Mouse (Mus musculus): ENCODE measurements around the gene Lrrc29.
"Not testable (repeated sequence)": the region's sequence is repeated elsewhere in the genome, so short reads cannot be mapped to it uniquely, and the experiment has no call there.

The Lrrc29 gene

GRCm38 (mm10) chr8:105308428-105308827 is 17.6 kb downstream of the Lrrc29 start:
- no peak for DNase-seq

- no peak for DNase-seq
Observed at GRCm38 (mm10) chr8:105307670-105308069, 18.4 kb downstream of the Lrrc29 start.

- no peak for DNase-seq
Observed at GRCm38 (mm10) chr8:105306146-105306691, 19.9 kb downstream of the Lrrc29 start.

GRCm38 (mm10) chr8:105305211-105306145 is 20.6 kb downstream of the Lrrc29 start, which contains the start of gene Elmo3:
Gene Elmo3 (plus strand): TSS chr8:105305601.
- no peak for DNase-seq

- DNase-seq: no peak
Observed at GRCm38 (mm10) chr8:105304325-105305210, 21.5 kb downstream of the Lrrc29 start.

GRCm38 (mm10) chr8:105303874-105304273 is 22.2 kb downstream of the Lrrc29 start:
- DNase-seq: no peak

- DNase-seq: no peak
Observed at GRCm38 (mm10) chr8:105303396-105303795, 22.7 kb downstream of the Lrrc29 start.

- DNase-seq: no peak
Observed at GRCm38 (mm10) chr8:105299962-105300361, 26.1 kb downstream of the Lrrc29 start.

GRCm38 (mm10) chr8:105298351-105299252 is 27.5 kb downstream of the Lrrc29 start:
- DNase-seq: no peak

GRCm38 (mm10) chr8:105297511-105298192 is 28.4 kb downstream of the Lrrc29 start, which contains the start of gene E2f4:
Gene E2f4 (plus strand): TSS chr8:105297663.
- DNase-seq: peak; percentile 96

- no peak for DNase-seq
Observed at GRCm38 (mm10) chr8:105295895-105296573, 30.0 kb downstream of the Lrrc29 start, which contains the start of gene Exoc3l. Gene Exoc3l (minus strand): TSS chr8:105296101.

GRCm38 (mm10) chr8:105295256-105295655 is 30.8 kb downstream of the Lrrc29 start:
- no peak for DNase-seq

GRCm38 (mm10) chr8:105294776-105295175 is 31.3 kb downstream of the Lrrc29 start:
- no peak for DNase-seq

- no peak for DNase-seq
Observed at GRCm38 (mm10) chr8:105293405-105293804, 32.7 kb downstream of the Lrrc29 start.

GRCm38 (mm10) chr8:105292471-105292870 is 33.6 kb downstream of the Lrrc29 start:
- no peak for DNase-seq

GRCm38 (mm10) chr8:105291802-105292201 is 34.3 kb downstream of the Lrrc29 start:
- DNase-seq: not testable (repeated sequence)

- not testable (repeated sequence) for DNase-seq
Observed at GRCm38 (mm10) chr8:105291364-105291763, 34.7 kb downstream of the Lrrc29 start.

GRCm38 (mm10) chr8:105290554-105291314 is 35.3 kb downstream of the Lrrc29 start:
- peak; percentile 77 for DNase-seq

- DNase-seq: peak; percentile 60
Observed at GRCm38 (mm10) chr8:105289805-105290460, 36.1 kb downstream of the Lrrc29 start, which contains the start of gene 4931428F04Rik. Gene 4931428F04Rik (minus strand): TSS chr8:105289864.
